Mouse (Mus musculus) adrenal gland, adult 8-10 months (tissue): ENCODE measurements at regions not wholly inside any gene's neighbourhood (a gene's known extent, or its start where the extent isn't known, plus 50 kb on each side); places are given as distances from the start of the nearest gene placed in this dataset.
A peak's percentile ranks its signal among the peaks of the same experiment; 100 is the strongest.

Experiments
- DNase-seq: peaks from one replicate; pipeline ENCODE4 v3.0.0; 2022

GRCm38 (mm10) chr14:55301996-55302395 lies 80.2 kb downstream of the Dhrs2 start:
- DNase-seq = no peak

- no peak for DNase-seq
Measured at GRCm38 (mm10) chr14:55313615-55314014, 91.8 kb downstream of the Dhrs2 start.

DNA sequence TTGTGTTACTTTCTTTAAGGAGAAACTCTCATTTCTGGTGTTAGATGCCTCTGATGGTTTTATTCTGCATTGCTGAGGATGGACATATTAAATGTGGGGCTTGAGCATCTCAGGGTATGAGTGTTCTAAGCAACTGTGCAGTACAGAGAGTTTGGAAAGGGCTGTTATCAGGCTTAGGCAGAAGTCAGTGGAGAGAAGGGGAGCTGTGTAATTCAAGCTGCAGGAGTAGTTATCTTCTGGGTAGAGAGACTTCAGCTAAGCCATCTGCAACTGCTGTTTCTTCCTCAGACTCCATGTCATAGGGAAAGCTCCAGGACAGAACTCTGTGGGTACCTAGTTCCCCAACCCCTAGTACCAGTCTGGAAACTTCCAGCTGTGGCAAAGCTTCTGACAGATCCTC lies 102.1 kb downstream of the Dhrs2 start:
- DNase-seq = no peak

GRCm38 (mm10) chr14:55324335-55324734 lies 102.5 kb downstream of the Dhrs2 start:
- DNase-seq = no peak

DNA sequence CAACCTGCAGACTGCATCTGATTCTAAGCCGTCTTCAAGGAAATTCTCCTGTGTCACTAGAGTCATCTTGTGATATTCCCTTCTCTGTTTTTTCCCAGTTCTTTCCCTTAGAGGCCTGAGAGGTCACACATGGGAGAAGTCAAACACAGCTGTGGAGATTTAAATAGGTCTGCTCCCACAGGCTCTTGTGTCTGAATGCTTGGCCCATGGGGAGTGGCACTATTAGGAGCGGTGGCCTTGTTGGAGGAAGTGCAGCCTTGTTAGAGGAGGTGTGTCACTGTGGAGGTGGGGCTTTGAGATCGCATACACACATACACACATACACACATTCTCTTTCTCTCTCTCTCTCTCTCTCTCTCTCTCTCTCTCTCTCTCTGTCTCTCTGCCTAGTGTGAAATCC lies 112.0 kb downstream of the Dhrs2 start:
- no peak for DNase-seq

DNA sequence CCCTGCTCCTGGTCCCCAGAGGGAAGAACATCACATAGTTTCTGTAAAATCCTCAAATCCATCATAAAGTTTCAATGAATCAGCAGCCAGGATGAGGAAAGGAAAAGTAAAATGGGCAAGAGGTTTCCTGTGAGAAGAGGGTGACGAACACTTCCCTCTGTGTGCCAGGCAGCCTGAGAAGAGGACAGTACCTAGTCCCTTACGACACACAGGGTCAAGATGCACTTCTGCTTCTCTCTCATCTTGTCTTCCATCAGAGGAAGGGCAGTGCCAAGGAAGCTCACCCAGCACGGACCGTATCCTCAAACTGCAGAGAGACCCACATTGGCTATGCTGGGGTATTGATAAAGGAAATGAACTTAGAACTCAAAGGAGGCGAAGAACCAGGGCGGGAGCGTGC lies 112.5 kb downstream of the Dhrs2 start:
- no peak for DNase-seq

DNA sequence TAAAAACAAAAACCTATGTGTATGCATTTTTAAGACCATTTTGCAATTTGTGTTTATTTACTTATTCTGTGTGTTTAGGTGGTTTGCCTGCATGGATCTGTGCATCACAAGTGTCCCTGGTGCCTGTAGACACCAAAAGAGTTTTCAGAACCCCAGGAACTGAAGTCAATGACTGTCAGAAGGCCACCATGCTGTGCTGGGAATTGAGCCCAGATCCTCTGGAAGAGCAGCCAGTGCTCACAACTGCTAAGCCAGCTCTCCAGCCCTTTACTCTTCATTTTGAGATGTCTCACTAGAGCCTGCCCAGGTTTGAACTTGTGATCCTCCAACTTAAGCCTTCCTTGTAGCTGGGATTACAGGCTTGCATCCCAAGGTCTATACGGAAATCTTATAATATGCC lies 113.8 kb downstream of the Dhrs2 start:
- no peak for DNase-seq

DNA sequence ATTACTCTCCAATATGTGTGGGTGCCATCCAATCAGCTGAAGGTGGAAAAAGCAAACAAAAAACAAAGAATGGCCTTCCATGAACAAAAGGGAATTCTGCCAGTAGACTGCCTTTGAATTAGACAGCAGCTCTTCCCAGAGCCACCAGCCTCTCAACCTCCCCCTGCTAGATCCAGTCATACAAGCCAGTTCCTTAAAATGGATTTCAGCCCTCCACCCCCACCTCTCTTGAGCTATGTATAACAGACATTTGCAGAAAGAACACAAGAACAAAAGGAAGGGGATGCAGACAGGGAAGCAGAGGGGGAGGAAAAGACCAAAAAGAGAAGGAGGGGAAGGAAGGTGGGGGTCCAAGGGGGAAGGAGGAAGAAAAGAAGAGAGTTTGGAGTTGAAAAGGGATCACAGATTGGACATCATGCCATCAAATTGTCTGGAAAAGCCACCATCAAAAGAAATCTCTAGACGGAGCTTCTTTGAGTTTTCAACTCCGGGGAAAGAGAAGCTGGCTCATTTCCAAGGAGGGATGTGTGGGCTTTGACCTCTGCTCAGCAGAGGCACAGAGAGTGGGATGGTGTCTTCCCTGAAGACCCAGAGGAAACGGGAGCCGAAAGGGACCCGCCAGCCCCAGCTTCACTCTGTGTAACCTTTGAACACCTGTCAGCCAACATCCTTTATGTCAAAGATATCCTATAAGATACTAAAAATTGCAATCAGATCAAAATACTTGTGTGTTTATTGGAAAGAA lies 114.8 kb downstream of the Dhrs2 start:
- DNase-seq = no peak

DNA sequence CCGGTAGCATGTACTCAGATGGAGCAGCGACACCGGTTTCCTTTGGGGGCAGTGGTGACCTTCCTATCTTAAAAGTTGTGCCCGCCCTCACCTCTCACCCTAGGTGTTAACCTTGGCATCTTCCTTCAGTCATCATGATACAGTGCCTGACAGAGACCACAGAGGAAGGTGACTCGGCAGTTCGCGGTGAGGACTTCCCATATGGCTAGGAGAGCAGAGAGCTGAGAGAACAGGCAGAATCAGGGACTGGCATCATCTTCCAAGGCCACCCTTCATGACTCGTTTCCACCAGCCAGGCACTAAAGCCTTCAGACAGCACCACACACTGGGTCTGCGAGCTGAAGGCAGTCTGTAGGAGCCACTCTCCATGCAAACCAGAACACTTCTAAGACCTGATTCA lies 116.2 kb downstream of the Dhrs2 start:
- peak; percentile 2 for DNase-seq

- DNase-seq = no peak
Measured at GRCm38 (mm10) chr14:55338500-55338899, 116.7 kb downstream of the Dhrs2 start.

- DNase-seq = no peak
Measured at GRCm38 (mm10) chr14:55339036-55339614, 117.3 kb downstream of the Dhrs2 start.

GRCm38 (mm10) chr14:55343341-55343740 lies 121.5 kb downstream of the Dhrs2 start:
- DNase-seq = no peak

- DNase-seq = no peak
Measured at GRCm38 (mm10) chr14:55343914-55344313, 122.1 kb downstream of the Dhrs2 start.

GRCm38 (mm10) chr14:55345091-55345490 lies 123.3 kb downstream of the Dhrs2 start:
- no peak for DNase-seq

DNA sequence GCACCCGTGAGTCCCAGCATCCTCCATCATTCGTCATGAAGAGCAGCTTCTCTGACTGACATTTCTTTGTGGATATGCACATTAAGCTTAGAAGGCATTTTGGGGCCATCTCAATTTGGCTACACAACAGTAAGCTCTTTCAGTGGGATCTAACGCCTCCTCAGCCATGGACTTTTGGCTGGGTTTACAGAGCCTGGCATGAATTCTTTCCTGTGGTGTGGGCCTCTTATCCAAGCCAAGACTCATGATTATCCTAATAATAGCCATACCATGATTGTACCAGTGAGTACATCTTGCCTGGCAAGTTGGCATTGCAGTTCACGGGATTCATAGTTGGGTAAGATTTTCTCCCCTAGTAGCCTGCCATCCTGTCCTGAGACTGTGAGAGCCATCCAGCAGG lies 126.3 kb downstream of the Dhrs2 start:
- DNase-seq = no peak

DNA sequence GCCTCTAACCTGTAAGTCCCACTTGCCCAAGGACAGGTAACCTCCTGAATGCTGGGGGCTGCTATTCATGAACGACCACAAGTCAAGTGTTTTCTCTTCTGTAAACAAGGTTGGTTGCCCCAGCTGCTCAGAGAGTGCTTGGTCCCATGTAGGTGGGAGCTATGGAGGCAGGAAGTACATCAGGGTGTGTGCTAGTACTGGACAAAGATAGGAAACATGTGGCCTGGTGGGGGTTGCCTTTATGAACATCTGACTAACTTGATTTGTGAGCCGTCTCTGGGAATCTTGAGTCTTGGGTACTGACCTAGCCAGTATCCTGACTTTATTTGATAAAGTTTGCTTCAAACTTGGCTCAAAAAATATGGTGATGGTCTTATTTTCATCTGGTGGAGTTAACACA lies 121.3 kb upstream of the Dhrs4 start:
- no peak for DNase-seq

DNA sequence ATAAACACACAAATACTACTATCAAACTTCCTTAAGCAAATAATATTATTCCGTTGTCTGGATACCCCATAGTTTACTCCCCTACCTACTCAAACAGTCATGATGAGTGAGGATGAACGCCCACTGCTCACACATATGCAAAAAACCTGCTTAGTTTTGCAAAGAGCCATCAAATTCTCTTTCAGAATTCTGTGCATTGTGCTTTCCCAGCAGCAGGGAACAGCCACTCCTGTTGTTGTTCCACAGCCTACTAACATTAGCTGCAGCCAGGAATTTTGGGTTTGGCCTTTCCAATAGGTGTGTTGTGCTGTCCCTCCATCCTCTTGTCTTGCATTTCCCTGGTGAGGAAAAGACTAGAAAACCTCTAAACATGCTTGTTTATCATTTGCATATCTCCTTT lies 120.1 kb upstream of the Dhrs4 start:
- DNase-seq = no peak

DNA sequence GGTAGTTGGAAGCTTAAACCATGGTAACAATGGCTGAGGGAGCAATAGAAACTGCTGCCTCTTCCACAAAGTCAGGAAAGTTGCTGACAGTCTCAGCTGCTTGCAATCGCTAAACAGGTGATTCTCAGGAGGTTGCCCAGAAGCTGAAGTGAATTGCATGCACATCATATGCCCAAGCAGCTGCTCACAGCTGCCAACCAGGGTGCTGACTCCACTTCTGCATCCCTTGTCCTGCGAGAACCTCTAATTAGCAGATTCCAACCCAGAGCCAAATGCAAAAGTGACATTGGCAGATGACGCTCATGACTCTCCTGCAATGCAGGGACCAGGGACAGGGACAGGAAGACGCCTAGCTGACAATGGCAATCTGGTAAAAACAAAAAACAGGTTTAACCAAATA lies 116.2 kb upstream of the Dhrs4 start:
- no peak for DNase-seq

- no peak for DNase-seq
Measured at GRCm38 (mm10) chr14:55362757-55363156, 115.8 kb upstream of the Dhrs4 start.

- no peak for DNase-seq
Measured at GRCm38 (mm10) chr14:55370384-55370783, 108.2 kb upstream of the Dhrs4 start.

GRCm38 (mm10) chr14:55372960-55373359 lies 105.6 kb upstream of the Dhrs4 start:
- DNase-seq = no peak

GRCm38 (mm10) chr14:55386773-55387172 lies 91.8 kb upstream of the Dhrs4 start:
- DNase-seq = no peak

GRCm38 (mm10) chr14:55387378-55387777 lies 91.2 kb upstream of the Dhrs4 start:
- DNase-seq = no peak

DNA sequence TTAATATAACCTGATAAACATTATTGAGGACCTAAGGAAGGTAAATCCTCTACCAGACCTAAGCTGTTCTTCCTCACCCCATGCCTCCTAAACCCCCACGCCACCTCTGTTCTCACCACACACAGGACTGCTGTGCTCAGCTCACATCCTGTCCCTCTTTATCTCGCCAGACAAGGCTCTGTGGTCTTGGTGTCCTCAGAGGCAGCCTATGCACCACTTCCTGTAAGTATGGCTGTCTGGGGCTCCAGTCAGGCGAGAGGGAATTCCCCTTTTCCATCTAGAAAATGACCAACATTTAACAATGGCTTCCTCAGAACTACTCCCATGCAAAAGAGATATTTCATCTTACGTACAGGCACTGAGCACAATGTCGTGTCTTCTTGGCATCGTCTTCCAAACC lies 86.2 kb upstream of the Dhrs4 start:
- DNase-seq = no peak

GRCm38 (mm10) chr14:55406146-55406545 lies 72.4 kb upstream of the Dhrs4 start:
- DNase-seq = no peak
